ENCODE assay signal across 18 mouse cellular contexts in genomic region chr16:7352808-7353207, GRCm38 (mm10).
DNase-seq lines count a peak whose midpoint lies in the region; ATAC-seq and TF ChIP-seq lines count a peak whose summit lies in the region.
"Had no signal": no experiment of that assay in that cellular context is flagged by ENCODE, and none has a peak within 500 bp of the region (broad histone marks: within the 10 kb centered on the region; RNA-seq: fewer than 3 reads in every experiment).

No protein-coding gene starts in this region.

- peak overlapping the region; percentile 2; the same call in 1 of the 2 replicates for H3K4me2 ChIP-seq in lung, embryonic 14.5 days
- H3K4me2 ChIP-seq: embryonic facial prominence, embryonic 15.5 days; limb, embryonic 12.5 days; stomach, embryonic 15.5 days had no signal

- peak; percentile 19 for DNase-seq in gastrocnemius, adult 2 months
- DNase-seq in gastrocnemius, postnatal 25 days: no peak
- no peak for DNase-seq in lung, embryonic 14.5 days
- DNase-seq in lung, adult 18-20 months: no peak
- peak; percentile 12 for DNase-seq in thymus, postnatal 4 days
- no peak for DNase-seq in thymus, postnatal 10 days (ENCODE audit: low spot score in 2 of 2)
- no peak for DNase-seq in heart, adult 18-20 months
- no peak for DNase-seq in ovary, postnatal 14 days (ENCODE audit: low spot score)
- DNase-seq: adrenal gland, postnatal 10 days; cerebellum, postnatal 25 days; gastrocnemius, postnatal 36 days; heart, postnatal 10 days; lung, adult 2 months had no signal

- H3K4me3 ChIP-seq in gastrocnemius, adult 2 months: no peak overlapping the region
- no peak overlapping the region for H3K4me3 ChIP-seq in lung, embryonic 14.5 days (ENCODE audit: low read depth, low read length)
- H3K4me3 ChIP-seq: embryonic facial prominence, embryonic 15.5 days; limb, embryonic 12.5 days; stomach, embryonic 15.5 days had no signal

- no peaks in the 10 kb centered on the region for H3K9me3 ChIP-seq in lung, embryonic 14.5 days (ENCODE audit: low read depth, low read length)
- H3K9me3 ChIP-seq: embryonic facial prominence, embryonic 15.5 days; limb, embryonic 12.5 days; stomach, embryonic 15.5 days had no signal

- no peak overlapping the region for H3K9ac ChIP-seq in lung, embryonic 14.5 days
- H3K9ac ChIP-seq: embryonic facial prominence, embryonic 15.5 days; limb, embryonic 12.5 days; stomach, embryonic 15.5 days had no signal

- intact Hi-C loops in gastrocnemius, adult 2 months (cut with DNase I): no loop called here

- peak; percentile 21; the same call in 1 of the 2 replicates for ATAC-seq in lung, embryonic 14.5 days (ENCODE audit: insufficient read depth)
- ATAC-seq: forebrain, embryonic 14.5 days; intestine, embryonic 16.5 days had no signal

- H3K27ac ChIP-seq in gastrocnemius, adult 2 months: no peak overlapping the region
- no peak overlapping the region for H3K27ac ChIP-seq in lung, embryonic 14.5 days (ENCODE audit: low read depth)
- H3K27ac ChIP-seq: embryonic facial prominence, embryonic 15.5 days; stomach, embryonic 15.5 days had no signal

- no peak for TF ChIP-seq CTCF in gastrocnemius, adult 2 months (IDR thresholded peaks at IDR 0.05)
- no peak for TF ChIP-seq CTCF in lung, embryonic 14.5 days (IDR thresholded peaks at IDR 0.05; ENCODE audit: low read depth)

- no peaks in the 10 kb centered on the region for H3K27me3 ChIP-seq in lung, embryonic 14.5 days (ENCODE audit: insufficient read depth, low read length)
- H3K27me3 ChIP-seq: embryonic facial prominence, embryonic 15.5 days; stomach, embryonic 15.5 days had no signal

- no peaks in the 10 kb centered on the region for H3K4me1 ChIP-seq in lung, embryonic 14.5 days (ENCODE audit: insufficient read depth)
- H3K4me1 ChIP-seq: stomach, embryonic 15.5 days had no signal

- 39% methylated on average over 16 of the region's 16 CpGs for WGBS in lung, embryonic 14.5 days

- H3K36me3 ChIP-seq in lung, embryonic 14.5 days (ENCODE audit: insufficient read depth): no peaks in the 10 kb centered on the region
- H3K36me3 ChIP-seq: embryonic facial prominence, embryonic 15.5 days; limb, embryonic 12.5 days; stomach, embryonic 15.5 days had no signal

Comparison
In these comparisons a context has a peak if more than half of its experiments do, and no peak if none do; other contexts are left out.
1. DNase-seq: peak in gastrocnemius, adult 2 months (single experiment) and thymus, postnatal 4 days (single experiment); none in gastrocnemius, postnatal 25 days (single experiment), lung, embryonic 14.5 days (single experiment), lung, adult 18-20 months (0 of 2), thymus, postnatal 10 days (0 of 2), heart, adult 18-20 months (0 of 2) and ovary, postnatal 14 days (single experiment).